Mouse (Mus musculus): ENCODE results near the gene T.
"Not testable (repeated sequence)": the region's sequence is repeated elsewhere in the genome, so short reads cannot be mapped to it uniquely, and the experiment has no call there.

Gene T

DNA sequence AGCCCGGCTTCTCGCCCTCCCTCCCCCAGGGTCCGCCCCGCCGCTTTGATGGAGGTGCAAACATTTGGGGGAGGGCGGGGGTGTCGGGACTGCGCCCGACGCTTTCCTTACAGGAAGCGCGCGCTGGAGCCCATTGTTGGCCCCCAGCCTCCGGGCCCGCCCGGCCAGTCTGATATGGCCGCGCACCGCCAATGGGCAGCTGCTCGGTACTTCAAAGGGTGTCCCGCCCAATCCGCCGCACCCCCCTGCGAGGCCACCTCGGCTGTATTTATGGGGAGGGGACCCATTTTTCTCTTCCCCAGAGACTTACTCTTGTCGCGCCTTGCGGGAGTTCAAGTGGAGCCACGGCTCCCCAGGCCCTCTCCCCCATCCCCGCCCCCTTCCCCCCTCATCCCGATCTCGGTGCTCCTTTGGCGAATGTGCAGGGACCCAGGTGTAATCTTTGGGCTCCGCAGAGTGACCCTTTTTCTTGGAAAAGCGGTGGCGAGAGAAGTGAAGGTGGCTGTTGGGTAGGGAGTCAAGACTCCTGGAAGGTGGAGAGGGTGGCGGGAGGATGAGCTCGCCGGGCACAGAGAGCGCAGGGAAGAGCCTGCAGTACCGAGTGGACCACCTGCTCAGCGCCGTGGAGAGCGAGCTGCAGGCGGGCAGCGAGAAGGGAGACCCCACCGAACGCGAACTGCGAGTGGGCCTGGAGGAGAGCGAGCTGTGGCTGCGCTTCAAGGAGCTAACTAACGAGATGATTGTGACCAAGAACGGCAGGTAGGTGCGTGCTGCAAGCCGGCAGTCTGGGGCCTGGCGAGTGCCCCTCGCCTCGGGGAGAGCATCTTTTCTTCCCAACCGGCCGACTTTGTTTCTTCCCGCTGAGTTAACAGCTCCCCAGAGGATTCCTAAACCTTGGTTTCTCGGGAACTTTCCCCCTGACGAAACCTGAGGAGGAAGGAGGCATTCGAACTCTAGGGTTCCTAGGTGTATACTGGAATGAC lies at the start of gene T:
T (plus strand) TSS at position 446 of the 983 bp plus-strand sequence.
- DNase-seq (ENCODE audit: low spot score): no peak

- no peak for DNase-seq (ENCODE audit: low spot score)
Measured at GRCm38 (mm10) chr17:8385441-8385840, 48.8 kb upstream of the T start.

GRCm38 (mm10) chr17:8388463-8388862 lies 45.8 kb upstream of the T start:
- no peak for DNase-seq (ENCODE audit: low spot score)

GRCm38 (mm10) chr17:8388990-8389789 lies 45.0 kb upstream of the T start:
- DNase-seq (ENCODE audit: low spot score): no peak

DNA sequence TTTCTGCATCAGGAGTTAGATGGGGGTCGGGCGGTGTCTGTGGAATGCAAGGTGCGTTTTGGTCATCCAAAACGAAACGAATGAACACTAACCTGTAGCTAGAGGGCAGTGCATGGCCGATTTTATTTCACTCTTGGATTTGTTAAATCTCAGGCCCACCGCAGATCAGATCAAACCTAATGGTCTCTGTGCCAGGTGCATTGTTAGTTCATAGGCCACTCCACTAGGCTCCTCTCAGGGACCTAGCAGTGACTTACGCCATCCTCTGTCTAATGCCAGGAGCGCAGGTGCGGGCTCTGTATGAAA lies 44.5 kb upstream of the T start:
- no peak for DNase-seq (ENCODE audit: low spot score)

GRCm38 (mm10) chr17:8390487-8390886 lies 43.7 kb upstream of the T start:
- no peak for DNase-seq (ENCODE audit: low spot score)

DNA sequence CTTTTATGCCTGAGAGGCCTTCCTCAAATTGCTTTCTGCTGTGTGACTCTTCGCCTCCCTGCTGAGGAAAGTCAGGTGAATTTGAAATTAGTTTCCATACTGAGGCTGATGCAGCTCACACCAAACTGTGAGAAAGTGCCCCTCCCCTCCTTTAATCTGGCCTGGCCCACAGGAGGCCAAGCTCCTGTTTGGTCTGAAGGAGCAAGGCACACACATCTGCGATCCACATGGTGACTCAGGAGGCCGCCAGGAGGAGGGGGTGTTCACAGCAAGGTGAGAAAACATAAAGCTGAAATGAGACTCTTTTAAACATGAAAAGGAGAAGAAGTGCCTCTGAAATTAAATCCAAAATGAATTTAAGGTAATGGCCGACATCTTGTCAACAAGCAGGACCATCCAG lies 37.9 kb upstream of the T start:
- DNase-seq (ENCODE audit: low spot score): no peak

- DNase-seq (ENCODE audit: low spot score): no peak
Measured at GRCm38 (mm10) chr17:8397946-8398345, 36.3 kb upstream of the T start.

- not testable (repeated sequence) for DNase-seq (ENCODE audit: low spot score)
Measured at GRCm38 (mm10) chr17:8403932-8404331, 30.3 kb upstream of the T start.

DNA sequence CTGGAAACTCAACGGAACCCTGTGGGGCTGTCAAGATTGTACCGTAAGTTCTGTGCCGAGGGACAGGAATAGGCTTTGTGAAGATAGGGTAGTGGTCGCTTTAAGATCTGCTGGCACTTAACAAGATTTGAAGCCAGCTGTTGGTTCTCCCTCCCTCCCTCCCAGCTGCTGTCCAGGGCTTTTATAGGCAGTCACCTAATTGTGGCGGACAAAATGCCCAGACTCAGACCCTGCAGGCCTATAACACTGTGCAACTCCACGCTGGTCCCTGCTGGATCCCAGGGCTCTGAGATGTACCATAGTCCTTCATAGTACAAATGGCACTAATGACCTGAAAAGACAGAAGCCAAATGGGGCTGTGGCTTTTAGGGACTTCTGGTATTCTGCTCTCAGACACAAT lies 27.9 kb upstream of the T start:
- DNase-seq (ENCODE audit: low spot score): no peak

- DNase-seq (ENCODE audit: low spot score): not testable (repeated sequence)
Measured at GRCm38 (mm10) chr17:8408002-8408401, 26.2 kb upstream of the T start.

- no peak for DNase-seq (ENCODE audit: low spot score)
Measured at GRCm38 (mm10) chr17:8408589-8409295, 25.5 kb upstream of the T start.

DNA sequence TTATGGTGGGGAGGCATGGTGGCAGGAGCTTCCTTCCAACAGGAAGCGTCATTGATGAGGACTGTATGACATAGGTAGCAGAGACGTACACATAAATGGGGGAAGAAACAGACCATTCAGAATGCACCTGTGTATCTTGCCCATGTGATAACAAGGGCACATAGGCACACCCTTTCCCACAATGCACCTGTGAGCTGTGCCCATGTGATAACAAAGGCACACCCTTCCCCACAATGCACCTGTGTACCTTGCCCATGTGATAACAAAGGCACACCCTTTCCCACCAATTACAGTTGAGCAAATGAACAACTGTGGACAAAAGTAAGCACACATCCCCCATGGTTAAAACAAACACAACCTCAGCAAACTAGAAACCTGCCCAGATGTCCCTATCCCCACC lies 23.9 kb upstream of the T start:
- DNase-seq (ENCODE audit: low spot score): no peak

DNA sequence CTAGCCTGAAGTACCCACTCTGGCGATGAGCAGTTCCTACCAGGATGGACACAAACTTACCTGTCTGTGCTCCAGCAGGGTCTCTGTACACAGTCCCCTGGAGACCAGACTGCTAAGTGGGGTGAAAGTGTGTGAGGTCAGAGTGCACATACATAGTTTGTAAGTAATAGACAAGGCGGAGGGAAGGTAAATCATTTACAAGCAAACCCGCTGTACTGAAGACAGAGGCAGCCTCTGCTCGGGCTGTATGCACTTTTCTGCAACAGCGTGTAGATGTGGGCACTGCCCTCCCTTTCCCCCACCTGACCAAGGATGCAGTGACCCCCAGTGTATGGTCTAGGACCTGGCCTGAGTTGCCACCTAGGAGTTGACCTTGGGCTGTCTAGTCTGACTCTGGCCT lies 20.6 kb upstream of the T start:
- DNase-seq (ENCODE audit: low spot score): no peak

GRCm38 (mm10) chr17:8415533-8415932 lies 18.7 kb upstream of the T start:
- DNase-seq (ENCODE audit: low spot score): no peak

DNA sequence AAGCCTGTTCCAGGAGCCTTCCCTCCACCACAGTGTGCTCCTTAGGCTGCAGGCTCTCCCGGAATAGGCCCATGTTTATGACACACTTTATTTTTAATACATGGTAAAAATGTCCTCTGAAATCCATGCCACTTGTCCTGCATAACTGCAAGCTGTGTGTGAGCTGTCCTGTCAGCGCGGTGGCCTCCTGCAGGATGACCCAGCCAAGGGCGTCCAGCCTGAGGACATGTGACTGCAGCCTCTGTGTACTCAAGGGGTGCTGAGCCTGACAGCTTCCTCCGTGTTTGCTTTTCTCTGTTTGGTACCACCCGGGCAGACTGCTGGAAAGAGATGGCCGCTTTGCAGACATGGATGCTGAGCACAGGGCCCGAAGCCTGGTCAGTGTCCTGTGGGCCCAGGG lies 17.4 kb upstream of the T start:
- no peak for DNase-seq (ENCODE audit: low spot score)

DNA sequence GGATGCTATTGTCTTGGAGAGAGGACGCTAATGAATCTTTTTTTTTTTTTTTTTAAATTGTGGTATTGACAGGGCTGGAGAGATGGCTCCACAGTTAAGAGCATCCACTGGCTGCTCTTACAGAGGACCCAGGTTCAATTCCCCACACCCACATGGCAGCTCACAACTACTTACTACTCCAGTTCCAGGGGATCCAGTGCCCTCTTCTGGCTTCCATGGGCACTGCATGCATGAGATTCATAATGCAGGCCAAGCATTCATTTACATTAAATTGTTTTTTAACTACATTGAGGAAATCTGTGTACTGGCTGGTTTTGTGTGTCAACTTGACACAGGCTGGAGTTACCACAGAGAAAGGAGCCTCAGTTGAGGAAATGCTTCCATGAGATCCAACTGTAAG lies 13.5 kb upstream of the T start:
- no peak for DNase-seq (ENCODE audit: low spot score)

GRCm38 (mm10) chr17:8421517-8421916 lies 12.7 kb upstream of the T start:
- no peak for DNase-seq (ENCODE audit: low spot score)

- no peak for DNase-seq (ENCODE audit: low spot score)
Measured at GRCm38 (mm10) chr17:8423283-8423682, 10.9 kb upstream of the T start.

DNA sequence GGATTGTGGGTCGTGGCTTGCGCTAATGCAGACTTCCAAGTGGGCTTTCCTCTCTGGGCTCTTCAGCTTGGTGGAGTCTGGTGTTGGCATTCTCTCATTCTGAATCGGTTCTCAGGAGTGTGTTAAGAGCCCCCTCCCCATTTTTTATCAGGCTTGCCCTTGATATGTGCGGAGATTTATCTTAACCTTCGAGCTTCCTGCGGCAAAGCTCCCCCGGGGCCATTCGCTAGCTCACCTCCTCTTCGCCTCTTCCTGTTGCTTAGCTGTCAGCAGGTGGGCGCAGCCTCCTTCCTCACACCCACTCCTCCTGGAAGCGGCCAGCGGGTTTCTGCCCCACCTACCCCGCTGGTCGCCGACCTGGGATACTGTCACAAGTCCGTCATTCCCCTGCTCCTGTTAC lies 4.8 kb upstream of the T start:
- DNase-seq (ENCODE audit: low spot score): no peak

- DNase-seq (ENCODE audit: low spot score): no peak
Measured at GRCm38 (mm10) chr17:8429896-8430295, 4.3 kb upstream of the T start.

DNA sequence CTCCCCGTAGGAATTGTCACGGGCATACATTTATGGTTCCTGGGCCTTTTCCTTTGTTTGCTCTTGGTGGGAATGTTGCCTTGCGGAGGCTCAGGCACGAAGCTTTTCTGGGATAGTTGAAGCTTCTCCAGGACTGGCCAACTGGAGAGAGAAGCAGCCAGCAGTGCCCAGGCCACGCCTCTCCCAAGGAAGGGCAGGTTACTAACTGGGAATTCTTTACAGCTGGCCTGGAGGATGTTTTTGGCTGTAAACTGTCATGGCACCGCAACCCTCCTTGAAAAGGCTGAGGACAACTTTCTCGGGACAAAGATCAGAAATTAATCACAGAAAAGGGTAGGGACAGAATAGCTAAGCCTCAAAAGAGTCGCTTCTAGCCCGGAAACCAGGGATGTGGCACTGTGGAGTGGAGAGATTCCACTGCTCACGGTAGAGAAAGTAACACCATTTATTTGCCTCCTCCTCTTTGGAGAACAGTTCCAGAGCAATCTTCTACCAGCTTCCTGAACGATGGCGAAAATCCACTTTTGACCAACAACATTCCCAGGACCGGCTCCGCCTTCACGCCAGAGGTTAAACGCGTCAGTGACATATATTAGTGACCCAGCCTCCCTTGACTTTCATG lies 1.9 kb upstream of the T start:
- no peak for DNase-seq (ENCODE audit: low spot score)

Data from lung, postnatal 25 days (tissue).